Mouse (Mus musculus): ENCODE measurements around the gene Dock7. TPM values are rescaled to one million over a fixed set of nuclear protein-coding genes. Genes with fewer than 3 reads are reported as not detected.

The Dock7 gene
- polyA plus RNA-seq, 1 experiment from 2014 or later: 108 TPM

DNA sequence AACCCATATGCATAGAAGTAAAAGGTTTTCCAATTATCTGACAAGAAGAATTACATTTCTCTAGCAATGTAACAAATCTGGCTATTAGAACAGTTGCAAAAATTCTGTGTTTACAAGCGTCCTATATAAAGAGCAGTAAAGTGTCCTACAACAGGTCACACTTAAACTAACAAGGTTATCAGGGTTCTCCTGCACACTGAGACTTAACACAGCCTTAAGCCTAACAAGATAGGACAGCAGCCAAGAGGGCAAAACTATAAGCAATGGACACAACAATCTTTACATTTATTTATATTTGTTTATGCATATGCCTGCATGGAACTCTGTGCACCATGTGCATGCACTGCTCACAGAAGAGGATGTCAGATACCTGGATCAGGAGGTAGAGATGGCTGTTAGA, 39.5 kb downstream of the Dock7 start:
- Histone ChIP-seq H3K27me3 (ENCODE audit: control insufficient read depth, insufficient read depth, low read length) (no peaks in the 10 kb centered on the region), H3K4me1 (replicated peaks; ENCODE audit: control insufficient read depth, insufficient read depth, low read length) (no peaks in the 10 kb centered on the region), H3K27ac (ENCODE audit: low read depth, low read length) (no peak overlapping the region), H3K4me2 (ENCODE audit: low read depth, low read length, severe bottlenecking) (no peak overlapping the region), H3K36me3 (ENCODE audit: control insufficient read depth, insufficient read depth, low read length) (no peaks in the 10 kb centered on the region; the same call in 1 of the 2 replicates), H3K9ac (ENCODE audit: low read length) (no peak overlapping the region), H3K9me3 (ENCODE audit: control insufficient read depth, low read length) (no peaks in the 10 kb centered on the region), H3K4me3 (ENCODE audit: low read depth, low read length) (no peak overlapping the region)
- ATAC-seq (replicated peaks; ENCODE audit: low FRiP score): no peak
- WGBS: 84% methylated on average over 1 of the region's 1 CpGs
- no peak for DNase-seq (ENCODE audit: low spot score)

DNA sequence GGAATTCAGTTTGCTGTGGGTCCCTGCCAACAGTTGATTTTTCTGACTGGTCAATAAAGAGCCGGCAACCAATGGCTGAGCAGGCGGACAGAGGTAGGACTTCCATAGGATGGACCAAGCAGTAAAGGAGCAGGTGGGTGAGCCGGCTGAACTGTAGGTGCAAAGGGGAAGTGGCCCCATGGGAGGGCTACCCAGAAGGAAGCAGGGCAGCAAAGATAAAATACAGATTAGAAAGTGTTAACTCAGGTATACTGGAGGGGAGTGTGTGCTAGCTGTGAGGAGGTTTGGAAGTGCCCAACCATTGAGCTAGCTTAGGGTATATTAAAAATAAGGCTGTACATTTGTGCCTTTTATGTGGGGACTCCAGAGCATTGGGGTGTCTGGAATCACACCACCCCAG, 42.7 kb downstream of the Dock7 start:
- H3K9me3 ChIP-seq (ENCODE audit: control insufficient read depth, low read length): no peaks in the 10 kb centered on the region
- no peaks in the 10 kb centered on the region; the same call in 1 of the 2 replicates for H3K36me3 ChIP-seq (ENCODE audit: control insufficient read depth, insufficient read depth, low read length)
- DNase-seq (ENCODE audit: low spot score) (no peak), ATAC-seq (replicated peaks; ENCODE audit: low FRiP score) (no peak)
- no peaks in the 10 kb centered on the region for H3K27me3 ChIP-seq (ENCODE audit: control insufficient read depth, insufficient read depth, low read length)
- H3K9ac ChIP-seq (ENCODE audit: low read length): no peak overlapping the region
- no peaks in the 10 kb centered on the region for H3K4me1 ChIP-seq (replicated peaks; ENCODE audit: control insufficient read depth, insufficient read depth, low read length)
- 95% methylated on average over 3 of the region's 3 CpGs for WGBS
- H3K4me3 ChIP-seq (ENCODE audit: low read depth, low read length): no peak overlapping the region
- no peak overlapping the region for H3K4me2 ChIP-seq (ENCODE audit: low read depth, low read length, severe bottlenecking)
- no peak overlapping the region for H3K27ac ChIP-seq (ENCODE audit: low read depth, low read length)

DNA sequence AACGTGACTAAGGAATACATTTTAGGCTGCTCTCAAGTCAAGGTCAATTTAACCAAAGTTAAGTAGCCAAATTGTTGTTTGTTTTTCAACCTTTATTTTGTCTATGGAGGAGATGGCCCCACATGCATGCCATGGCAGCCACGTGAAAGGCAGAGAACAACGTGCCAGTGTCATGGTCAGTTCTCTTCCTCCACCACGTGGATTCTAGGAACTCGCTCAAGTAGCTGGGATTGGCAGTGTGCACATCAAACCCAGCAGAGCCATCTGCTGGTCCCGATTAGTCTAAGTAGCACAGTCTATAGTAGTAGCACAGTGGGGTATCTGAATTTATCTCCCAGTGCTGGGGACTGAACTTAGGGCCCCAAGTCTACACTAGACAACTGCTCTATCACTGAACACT, 51.9 kb downstream of the Dock7 start:
- WGBS: 83% methylated on average over 6 of the region's 6 CpGs
- Histone ChIP-seq H3K9me3 (ENCODE audit: control insufficient read depth, low read length) (no peaks in the 10 kb centered on the region), H3K4me3 (ENCODE audit: low read depth, low read length) (no peak overlapping the region), H3K27me3 (ENCODE audit: control insufficient read depth, insufficient read depth, low read length) (no peaks in the 10 kb centered on the region), H3K4me1 (replicated peaks; ENCODE audit: control insufficient read depth, insufficient read depth, low read length) (no peaks in the 10 kb centered on the region), H3K27ac (ENCODE audit: low read depth, low read length) (no peak overlapping the region), H3K36me3 (ENCODE audit: control insufficient read depth, insufficient read depth, low read length) (peaks cover 4% of the 10 kb centered on the region), H3K9ac (ENCODE audit: low read length) (no peak overlapping the region), H3K4me2 (ENCODE audit: low read depth, low read length, severe bottlenecking) (no peak overlapping the region)
- DNase-seq (ENCODE audit: low spot score): no peak
- no peak for ATAC-seq (replicated peaks; ENCODE audit: low FRiP score)

DNA sequence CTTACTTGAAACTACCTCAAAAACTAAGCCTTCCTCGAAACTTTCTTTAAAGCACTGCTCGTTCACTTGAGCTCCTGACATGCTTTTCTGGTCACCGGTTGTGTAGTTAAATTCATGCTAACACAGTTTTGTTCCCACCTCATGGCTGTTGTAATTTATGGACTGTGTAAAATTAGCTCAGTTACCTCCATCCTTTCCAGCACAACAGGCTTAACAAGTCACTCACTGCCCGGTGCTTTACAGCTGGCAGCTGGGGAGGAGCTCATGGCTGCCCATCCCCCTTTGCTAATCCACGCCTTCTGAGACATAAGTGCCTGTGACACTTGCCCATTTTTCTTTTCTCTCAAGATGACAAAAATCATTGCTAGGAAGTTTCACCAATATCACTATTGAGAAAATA, 56.2 kb downstream of the Dock7 start:
- H3K27ac ChIP-seq (ENCODE audit: low read depth, low read length): no peak overlapping the region
- 61% methylated on average over 5 of the region's 5 CpGs for WGBS
- H3K27me3 ChIP-seq (ENCODE audit: control insufficient read depth, insufficient read depth, low read length): no peaks in the 10 kb centered on the region
- no peaks in the 10 kb centered on the region for H3K9me3 ChIP-seq (ENCODE audit: control insufficient read depth, low read length)
- no peaks in the 10 kb centered on the region; the same call in none of the 2 replicates for H3K36me3 ChIP-seq (ENCODE audit: control insufficient read depth, insufficient read depth, low read length)
- ATAC-seq (replicated peaks; ENCODE audit: low FRiP score) (no peak), DNase-seq (ENCODE audit: low spot score) (no peak)
- H3K4me2 ChIP-seq (ENCODE audit: low read depth, low read length, severe bottlenecking): no peak overlapping the region
- no peak overlapping the region for H3K9ac ChIP-seq (ENCODE audit: low read length)
- no peak overlapping the region for H3K4me3 ChIP-seq (ENCODE audit: low read depth, low read length)
- no peaks in the 10 kb centered on the region for H3K4me1 ChIP-seq (replicated peaks; ENCODE audit: control insufficient read depth, insufficient read depth, low read length)

DNA sequence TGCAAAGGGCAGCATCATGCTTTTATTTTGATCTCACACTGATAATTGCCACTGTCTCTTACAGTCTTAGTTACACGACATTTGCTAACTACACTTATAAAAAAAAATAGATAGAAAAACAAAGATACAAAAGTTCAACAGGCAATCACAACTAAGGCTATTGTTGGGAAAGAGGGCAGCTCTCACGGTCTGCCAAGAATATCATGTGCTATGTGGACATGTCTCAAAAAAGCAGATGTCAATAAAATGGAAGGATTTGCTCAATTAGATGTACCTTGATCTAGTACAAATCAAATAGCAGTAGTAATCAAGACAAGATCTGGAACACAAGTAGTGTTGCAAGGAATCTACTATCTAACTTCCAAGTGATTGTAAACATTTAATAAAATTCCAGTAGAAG, 72.1 kb downstream of the Dock7 start:
- no peak overlapping the region for H3K4me3 ChIP-seq (ENCODE audit: low read depth, low read length)
- no peak overlapping the region for H3K27ac ChIP-seq (ENCODE audit: low read depth, low read length)
- H3K4me2 ChIP-seq (ENCODE audit: low read depth, low read length, severe bottlenecking): no peak overlapping the region
- no peaks in the 10 kb centered on the region for H3K9me3 ChIP-seq (ENCODE audit: control insufficient read depth, low read length)
- no peak for DNase-seq (ENCODE audit: low spot score)
- no peak overlapping the region for H3K9ac ChIP-seq (ENCODE audit: low read length)
- no peaks in the 10 kb centered on the region for H3K27me3 ChIP-seq (ENCODE audit: control insufficient read depth, insufficient read depth, low read length)
- no peak for ATAC-seq (replicated peaks; ENCODE audit: low FRiP score)
- no peaks in the 10 kb centered on the region for H3K36me3 ChIP-seq (ENCODE audit: control insufficient read depth, insufficient read depth, low read length)
- no peaks in the 10 kb centered on the region for H3K4me1 ChIP-seq (replicated peaks; ENCODE audit: control insufficient read depth, insufficient read depth, low read length)
- 90% methylated on average over 2 of the region's 2 CpGs for WGBS

DNA sequence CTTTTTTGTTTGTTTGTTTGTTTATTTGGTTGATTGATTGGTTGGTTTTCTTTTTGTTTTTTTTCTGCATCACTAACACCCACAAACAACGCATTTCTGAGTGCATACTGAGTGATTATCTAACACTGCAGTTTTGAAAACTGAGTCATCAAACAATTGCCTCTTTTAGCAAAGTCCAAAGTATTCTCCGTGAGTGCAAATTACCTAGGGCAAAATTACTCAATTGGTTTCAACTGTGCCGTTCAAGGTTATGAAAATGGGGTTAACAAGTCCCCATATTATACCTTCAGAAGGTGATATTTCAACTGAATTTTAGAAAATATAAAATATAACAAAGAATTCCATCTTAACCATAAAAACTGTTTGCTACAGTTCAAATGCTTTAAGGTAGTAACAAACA, 74.2 kb downstream of the Dock7 start:
- peaks cover 6% of the 10 kb centered on the region; the same call in 1 of the 2 replicates for H3K36me3 ChIP-seq (ENCODE audit: control insufficient read depth, insufficient read depth, low read length)

DNA sequence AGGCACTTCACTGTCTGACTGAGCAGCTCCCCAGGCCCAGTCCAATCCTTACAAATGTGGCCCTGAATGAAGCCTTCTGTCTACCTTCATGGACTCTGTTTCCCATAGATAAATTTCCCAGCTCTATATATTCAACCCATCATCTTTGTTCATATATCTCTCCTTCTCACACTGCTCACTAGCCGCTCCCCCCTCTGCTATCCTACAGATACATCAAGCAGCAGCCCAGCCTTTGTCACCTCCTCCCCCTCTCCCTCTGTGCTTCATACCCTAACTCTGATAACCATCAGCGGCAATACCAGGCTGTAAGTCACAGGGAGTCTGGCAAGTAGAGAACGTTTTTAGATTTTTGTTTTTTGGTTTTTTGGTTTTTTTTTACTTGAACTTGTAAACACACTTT, 75.9 kb downstream of the Dock7 start:
- no peak overlapping the region for H3K27ac ChIP-seq (ENCODE audit: low read depth, low read length)
- H3K4me1 ChIP-seq (replicated peaks; ENCODE audit: control insufficient read depth, insufficient read depth, low read length): no peaks in the 10 kb centered on the region
- no peaks in the 10 kb centered on the region for H3K27me3 ChIP-seq (ENCODE audit: control insufficient read depth, insufficient read depth, low read length)
- 90% methylated on average over 3 of the region's 3 CpGs for WGBS
- DNase-seq (ENCODE audit: low spot score) (no peak), ATAC-seq (replicated peaks; ENCODE audit: low FRiP score) (no peak)
- peaks cover 6% of the 10 kb centered on the region; the same call in 1 of the 2 replicates for H3K36me3 ChIP-seq (ENCODE audit: control insufficient read depth, insufficient read depth, low read length)
- H3K4me3 ChIP-seq (ENCODE audit: low read depth, low read length): no peak overlapping the region
- H3K9me3 ChIP-seq (ENCODE audit: control insufficient read depth, low read length): no peaks in the 10 kb centered on the region
- H3K4me2 ChIP-seq (ENCODE audit: low read depth, low read length, severe bottlenecking): no peak overlapping the region
- no peak overlapping the region for H3K9ac ChIP-seq (ENCODE audit: low read length)

More for the DNA sequence above, 74.2 kb downstream of the Dock7 start:
- Histone ChIP-seq H3K27ac (ENCODE audit: low read depth, low read length) (no peak overlapping the region), H3K4me3 (ENCODE audit: low read depth, low read length) (no peak overlapping the region), H3K4me2 (ENCODE audit: low read depth, low read length, severe bottlenecking) (no peak overlapping the region), H3K9ac (ENCODE audit: low read length) (no peak overlapping the region), H3K9me3 (ENCODE audit: control insufficient read depth, low read length) (no peaks in the 10 kb centered on the region), H3K27me3 (ENCODE audit: control insufficient read depth, insufficient read depth, low read length) (no peaks in the 10 kb centered on the region), H3K4me1 (replicated peaks; ENCODE audit: control insufficient read depth, insufficient read depth, low read length) (no peaks in the 10 kb centered on the region)
- no peak for DNase-seq (ENCODE audit: low spot score)
- no peak for ATAC-seq (replicated peaks; ENCODE audit: low FRiP score)
- WGBS: 82% methylated on average over 3 of the region's 3 CpGs

DNA sequence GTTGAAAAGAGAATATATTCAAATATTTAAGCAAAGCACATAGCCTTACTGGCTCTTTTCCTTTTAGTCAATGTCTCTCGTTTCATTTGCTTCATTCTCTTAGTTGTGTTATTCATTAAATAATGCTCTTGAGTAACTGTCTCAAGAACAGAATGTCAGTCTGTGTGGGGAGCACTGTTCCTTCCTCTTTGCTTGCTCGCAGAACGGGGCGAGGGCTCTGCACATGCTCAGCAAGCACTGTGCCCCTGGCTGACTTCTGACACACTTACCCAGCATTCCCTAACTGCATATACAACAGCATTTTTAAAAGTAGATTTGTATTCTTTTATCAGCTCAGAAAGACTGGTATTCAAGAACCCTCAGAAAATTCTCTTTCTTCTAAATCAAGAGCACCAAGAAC, 87.8 kb downstream of the Dock7 start:
- Histone ChIP-seq H3K27ac (ENCODE audit: low read depth, low read length) (no peak overlapping the region), H3K9ac (ENCODE audit: low read length) (no peak overlapping the region), H3K4me1 (replicated peaks; ENCODE audit: control insufficient read depth, insufficient read depth, low read length) (no peaks in the 10 kb centered on the region), H3K36me3 (ENCODE audit: control insufficient read depth, insufficient read depth, low read length) (no peaks in the 10 kb centered on the region), H3K9me3 (ENCODE audit: control insufficient read depth, low read length) (no peaks in the 10 kb centered on the region), H3K4me3 (ENCODE audit: low read depth, low read length) (no peak overlapping the region), H3K4me2 (ENCODE audit: low read depth, low read length, severe bottlenecking) (no peak overlapping the region), H3K27me3 (ENCODE audit: control insufficient read depth, insufficient read depth, low read length) (no peaks in the 10 kb centered on the region)
- WGBS: 91% methylated on average over 4 of the region's 4 CpGs
- ATAC-seq (replicated peaks; ENCODE audit: low FRiP score) (no peak), DNase-seq (ENCODE audit: low spot score) (no peak)

DNA sequence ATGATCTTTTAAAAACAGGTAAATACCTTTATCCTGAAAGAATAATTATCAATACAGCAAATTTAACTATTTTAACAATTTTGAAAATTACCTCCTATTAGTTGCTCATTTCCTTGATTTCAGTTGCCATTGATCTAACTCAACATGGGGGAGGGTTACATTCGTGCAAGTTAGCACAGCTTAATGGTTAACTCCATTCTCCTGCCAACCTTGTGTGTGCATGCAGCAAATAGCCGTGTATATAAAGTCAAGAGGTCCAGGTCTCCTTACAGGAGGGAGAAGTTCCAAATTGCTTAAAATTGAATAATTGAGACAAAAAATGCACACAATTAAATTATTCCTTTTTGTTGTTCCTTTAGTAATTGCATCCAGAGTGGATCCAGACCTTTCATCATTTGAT, 90.0 kb downstream of the Dock7 start, which contains the start of gene Angptl3:
Gene Angptl3, plus strand, starts transcription at position 269 of the 400 bp plus-strand sequence.
- DNase-seq (ENCODE audit: low spot score) (no peak), ATAC-seq (replicated peaks; ENCODE audit: low FRiP score) (no peak)
- WGBS: 80% methylated on average over 2 of the region's 2 CpGs
- Histone ChIP-seq H3K27ac (ENCODE audit: low read depth, low read length) (no peak within 1 kb of the TSS), H3K9me3 (ENCODE audit: control insufficient read depth, low read length) (no peaks in the 10 kb centered on the region), H3K27me3 (ENCODE audit: control insufficient read depth, insufficient read depth, low read length) (no peaks in the 10 kb centered on the region), H3K4me3 (ENCODE audit: low read depth, low read length) (no peak within 1 kb of the TSS), H3K9ac (ENCODE audit: low read length) (no peak within 1 kb of the TSS), H3K36me3 (ENCODE audit: control insufficient read depth, insufficient read depth, low read length) (no peaks in the 10 kb centered on the region), H3K4me2 (ENCODE audit: low read depth, low read length, severe bottlenecking) (no peak within 1 kb of the TSS), H3K4me1 (replicated peaks; ENCODE audit: control insufficient read depth, insufficient read depth, low read length) (no peaks in the 10 kb centered on the region)
